Mouse (Mus musculus): Measurements from ENCODE around the gene Kif26b. TPM values are rescaled to one million over a fixed set of nuclear protein-coding genes. Genes with fewer than 3 reads are reported as not detected.

The Kif26b gene
- polyA plus RNA-seq, 1 experiment from 2014 or later = 13.5 TPM

DNA sequence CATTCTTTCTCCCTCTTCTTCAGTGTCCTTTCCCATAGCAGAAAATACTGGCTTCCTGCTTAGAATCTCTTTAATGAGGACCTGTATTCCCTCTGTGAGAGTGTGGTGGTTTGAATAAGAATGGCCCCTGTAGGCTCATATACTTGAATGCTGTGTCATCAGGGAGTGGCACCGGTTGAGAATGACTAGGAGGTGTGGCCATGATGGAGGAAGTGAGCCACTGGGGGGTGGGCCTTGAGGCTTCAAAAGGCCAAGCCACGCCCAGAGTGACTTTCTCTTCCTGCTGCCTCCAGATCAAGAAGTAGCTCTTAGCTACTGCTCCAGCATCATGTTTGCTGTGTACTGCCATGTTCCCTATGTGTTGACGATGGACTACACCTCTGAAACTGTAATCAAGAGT lies 15.7 kb downstream of the Kif26b start:
- no peak for DNase-seq (ENCODE audit: low spot score)
- 88% methylated on average over 3 of the region's 3 CpGs for WGBS
- H3K4me1 ChIP-seq = peaks cover 19% of the 10 kb centered on the region

DNA sequence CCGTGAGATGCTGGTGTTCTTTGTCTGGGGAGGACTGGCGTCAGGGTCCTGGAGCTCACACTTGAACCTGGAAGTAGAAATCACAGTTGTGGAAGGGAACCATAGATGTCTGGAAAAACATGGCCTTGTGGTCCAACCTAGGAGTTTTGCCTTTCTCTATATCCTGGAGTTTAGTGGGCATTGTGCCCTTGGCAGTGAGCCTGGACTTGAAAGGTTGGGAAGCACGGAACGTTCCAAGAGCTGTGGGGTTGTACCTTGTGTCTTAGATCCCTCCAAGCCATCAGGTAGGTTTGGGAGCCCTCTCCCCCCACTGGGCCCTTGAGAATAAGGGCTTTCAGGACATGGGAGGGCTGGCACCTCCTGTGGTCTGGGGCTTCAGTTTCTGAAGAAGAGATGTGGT lies 20.7 kb downstream of the Kif26b start:
- Histone ChIP-seq H3K36me3 (peaks cover 36% of the 10 kb centered on the region), H3K27me3 (ENCODE audit: insufficient read depth, poor library complexity, severe bottlenecking) (no peaks in the 10 kb centered on the region), H3K27ac (no peak overlapping the region), H3K9me3 (no peaks in the 10 kb centered on the region), H3K4me3 (no peak overlapping the region), H3K4me1 (peaks cover 49% of the 10 kb centered on the region)
- no peak for DNase-seq (ENCODE audit: low spot score)
- 92% methylated on average over 4 of the region's 4 CpGs for WGBS

More for the DNA sequence above, 15.7 kb downstream of the Kif26b start:
- no peaks in the 10 kb centered on the region for H3K9me3 ChIP-seq
- H3K27me3 ChIP-seq (ENCODE audit: insufficient read depth, poor library complexity, severe bottlenecking) = no peaks in the 10 kb centered on the region
- no peak overlapping the region for H3K4me3 ChIP-seq
- H3K27ac ChIP-seq = no peak overlapping the region
- peaks cover 49% of the 10 kb centered on the region for H3K36me3 ChIP-seq

DNA sequence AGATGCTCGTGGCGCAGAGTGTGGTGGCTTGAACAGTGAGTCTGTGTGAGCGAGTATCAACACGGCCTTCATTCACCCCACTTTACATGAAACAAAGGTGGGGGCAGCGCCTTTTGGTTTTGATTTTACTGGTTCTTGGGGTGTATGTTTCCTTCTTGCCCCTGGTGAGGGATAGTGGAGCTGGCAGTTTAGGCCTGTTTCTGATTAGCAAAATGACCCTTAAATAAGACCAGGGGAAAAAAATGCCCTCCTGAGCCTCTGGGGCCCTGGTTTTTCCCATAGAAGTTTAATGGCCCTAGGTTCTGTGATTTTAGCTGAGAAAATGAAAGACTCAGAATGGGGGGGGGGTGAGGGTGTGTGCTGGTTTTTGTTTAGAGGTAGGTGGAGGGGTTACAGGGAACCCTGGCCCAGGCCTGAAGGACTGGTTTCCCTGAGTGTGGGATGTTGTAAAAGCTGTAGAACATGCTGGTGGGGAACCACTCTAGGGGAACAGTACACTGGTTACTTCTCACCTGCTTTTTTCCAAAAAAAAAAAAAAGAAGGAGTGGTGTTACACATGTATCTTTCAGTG lies 21.6 kb downstream of the Kif26b start:
- H3K4me1 ChIP-seq = peaks cover 50% of the 10 kb centered on the region
- no peak for DNase-seq (ENCODE audit: low spot score)
- H3K4me3 ChIP-seq = no peak overlapping the region
- no peak overlapping the region for H3K27ac ChIP-seq
- no peaks in the 10 kb centered on the region for H3K9me3 ChIP-seq
- 87% methylated on average over 5 of the region's 5 CpGs for WGBS
- peaks cover 29% of the 10 kb centered on the region for H3K36me3 ChIP-seq
- no peaks in the 10 kb centered on the region for H3K27me3 ChIP-seq (ENCODE audit: insufficient read depth, poor library complexity, severe bottlenecking)

DNA sequence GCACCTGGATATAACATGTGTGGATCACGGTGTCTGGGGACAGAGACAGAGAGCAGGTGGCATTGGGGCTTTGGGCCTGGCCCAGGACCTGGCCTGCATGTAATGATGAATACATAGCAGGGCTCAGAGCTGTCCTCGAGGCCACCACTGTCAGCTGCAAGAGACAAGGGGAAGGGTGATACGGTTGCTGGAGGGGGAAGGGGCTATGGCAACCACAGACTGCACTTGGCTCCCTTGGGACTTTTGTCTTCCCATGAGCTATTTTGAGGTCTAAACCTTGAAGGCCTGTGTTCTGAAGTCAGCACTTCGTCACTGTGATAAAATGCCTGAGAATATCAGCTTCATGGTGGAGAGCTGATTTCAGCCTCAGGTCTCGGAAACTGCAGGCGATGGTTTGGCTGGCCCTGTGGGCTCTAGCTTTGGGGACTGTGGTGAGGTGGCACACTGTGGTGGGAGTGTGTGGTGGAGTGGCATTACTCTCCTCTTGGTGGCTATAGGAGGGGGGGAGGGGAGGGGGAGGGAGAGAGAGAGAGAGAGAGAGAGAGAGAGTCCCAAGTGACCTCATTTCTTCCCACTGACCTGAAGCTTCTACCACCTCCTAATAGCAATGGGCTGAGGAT lies 23.5 kb downstream of the Kif26b start:
- H3K36me3 ChIP-seq = peaks cover 14% of the 10 kb centered on the region
- peaks cover 50% of the 10 kb centered on the region for H3K4me1 ChIP-seq
- no peak for DNase-seq (ENCODE audit: low spot score)
- 0 out of 2 replicates have a peak overlapping the region, but pooled peaks have one; percentile 19 for H3K4me3 ChIP-seq
- peak overlapping the region; percentile 72 for H3K27ac ChIP-seq
- 39% methylated on average over 6 of the region's 6 CpGs for WGBS
- H3K9me3 ChIP-seq = no peaks in the 10 kb centered on the region
- no peaks in the 10 kb centered on the region for H3K27me3 ChIP-seq (ENCODE audit: insufficient read depth, poor library complexity, severe bottlenecking)

DNA sequence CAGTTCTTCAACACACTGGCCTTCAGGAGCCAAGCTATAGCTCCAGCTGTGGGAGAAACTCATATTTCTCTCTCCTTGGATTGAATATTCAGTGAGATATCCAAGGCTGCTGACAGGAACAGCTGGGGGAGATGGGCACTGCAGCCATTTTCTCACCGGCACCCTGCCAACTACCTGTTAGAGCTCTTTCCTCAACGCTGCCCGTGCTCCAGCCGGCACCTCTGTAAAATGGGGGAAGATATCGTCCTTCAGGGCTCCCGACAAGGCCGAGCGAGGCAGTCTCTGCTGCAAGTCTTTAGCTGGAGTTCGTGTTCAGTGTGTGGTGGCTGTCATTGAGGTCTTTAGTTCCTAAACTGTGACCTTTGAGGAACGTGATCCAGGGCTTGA lies 24.0 kb downstream of the Kif26b start:
- H3K27me3 ChIP-seq (ENCODE audit: insufficient read depth, poor library complexity, severe bottlenecking) = no peaks in the 10 kb centered on the region
- peaks cover 50% of the 10 kb centered on the region for H3K4me1 ChIP-seq
- H3K27ac ChIP-seq = peak overlapping the region; percentile 72
- WGBS = 47% methylated on average over 10 of the region's 10 CpGs
- H3K9me3 ChIP-seq = no peaks in the 10 kb centered on the region
- peaks cover 11% of the 10 kb centered on the region; the same call in 1 of the 2 replicates for H3K36me3 ChIP-seq
- DNase-seq (ENCODE audit: low spot score) = no peak
- peak overlapping the region; percentile 19; the same call in 1 of the 2 replicates for H3K4me3 ChIP-seq

DNA sequence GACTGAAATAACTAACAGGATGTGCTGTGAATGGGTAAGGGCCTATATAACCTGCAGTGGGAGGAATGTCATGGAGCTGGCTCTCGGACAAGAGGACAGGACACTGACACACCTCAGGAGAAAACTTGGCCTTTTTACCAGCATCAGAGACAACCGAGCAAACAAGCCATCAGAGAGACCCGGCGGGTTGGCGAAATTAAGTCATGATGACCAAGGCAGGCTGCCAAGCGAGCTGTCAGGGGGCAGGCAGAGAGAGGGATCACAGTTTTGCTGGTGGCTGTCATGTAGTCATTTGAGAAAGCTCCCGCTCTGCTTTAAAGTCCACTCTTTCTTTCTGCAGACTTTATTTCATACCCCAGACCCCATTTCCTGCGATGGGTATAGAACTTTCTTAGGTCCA lies 27.3 kb downstream of the Kif26b start:
- peaks cover 34% of the 10 kb centered on the region for H3K36me3 ChIP-seq
- H3K9me3 ChIP-seq = no peaks in the 10 kb centered on the region
- 93% methylated on average over 8 of the region's 8 CpGs for WGBS
- DNase-seq (ENCODE audit: low spot score) = no peak
- H3K27me3 ChIP-seq (ENCODE audit: insufficient read depth, poor library complexity, severe bottlenecking) = no peaks in the 10 kb centered on the region
- H3K4me1 ChIP-seq = peaks cover 34% of the 10 kb centered on the region
- H3K4me3 ChIP-seq = no peak overlapping the region
- H3K27ac ChIP-seq = no peak overlapping the region

DNA sequence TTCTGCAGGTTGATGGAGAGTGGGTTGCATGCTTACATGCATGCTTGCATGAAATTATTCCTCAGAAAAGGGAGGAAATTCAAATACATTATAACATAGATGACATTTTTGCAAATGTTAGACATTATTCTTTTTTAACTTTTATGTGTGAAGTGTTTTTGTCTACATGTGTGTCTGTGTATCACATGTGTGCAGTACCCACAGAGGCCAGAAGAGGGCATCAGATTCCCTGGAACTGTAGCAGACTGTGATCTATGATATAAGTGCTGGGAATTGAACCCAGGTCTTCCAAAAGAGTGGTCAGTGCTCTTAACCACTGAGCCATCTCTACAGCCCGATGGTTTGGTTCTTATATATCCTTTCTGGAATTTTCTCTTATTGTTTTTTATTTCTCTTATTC lies 31.1 kb downstream of the Kif26b start:
- Histone ChIP-seq H3K27me3 (ENCODE audit: insufficient read depth, poor library complexity, severe bottlenecking) (no peaks in the 10 kb centered on the region), H3K36me3 (peaks cover 34% of the 10 kb centered on the region), H3K4me3 (no peak overlapping the region), H3K4me1 (peaks cover 24% of the 10 kb centered on the region), H3K9me3 (no peaks in the 10 kb centered on the region), H3K27ac (no peak overlapping the region)
- DNase-seq (ENCODE audit: low spot score) = no peak
- 97% methylated on average over 1 of the region's 1 CpGs for WGBS

DNA sequence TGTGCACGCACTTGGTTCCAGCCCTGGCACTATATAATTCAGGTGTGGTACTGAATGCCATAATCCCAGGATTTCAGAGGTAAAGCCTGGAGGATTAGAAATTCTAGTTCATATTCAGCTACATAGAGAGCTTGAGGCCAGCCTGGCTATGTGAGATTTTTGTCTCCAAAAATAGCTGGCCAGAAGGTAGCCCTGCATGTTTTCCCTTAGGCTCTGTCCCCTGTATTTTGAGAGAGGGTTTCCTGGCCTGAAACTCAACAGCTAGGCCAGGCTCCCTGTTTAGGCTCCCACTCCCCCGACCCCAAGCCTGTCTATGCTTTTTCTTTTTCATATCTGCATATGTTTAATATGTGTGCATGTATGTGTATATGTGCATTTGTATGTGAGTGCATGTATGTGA lies 34.9 kb downstream of the Kif26b start:
- H3K36me3 ChIP-seq = peaks cover 21% of the 10 kb centered on the region
- DNase-seq (ENCODE audit: low spot score) = no peak
- H3K9me3 ChIP-seq = no peaks in the 10 kb centered on the region
- H3K4me1 ChIP-seq = peaks cover 42% of the 10 kb centered on the region
- no peak overlapping the region for H3K27ac ChIP-seq
- no peaks in the 10 kb centered on the region for H3K27me3 ChIP-seq (ENCODE audit: insufficient read depth, poor library complexity, severe bottlenecking)
- no peak overlapping the region for H3K4me3 ChIP-seq
- WGBS = 76% methylated on average over 2 of the region's 2 CpGs

DNA sequence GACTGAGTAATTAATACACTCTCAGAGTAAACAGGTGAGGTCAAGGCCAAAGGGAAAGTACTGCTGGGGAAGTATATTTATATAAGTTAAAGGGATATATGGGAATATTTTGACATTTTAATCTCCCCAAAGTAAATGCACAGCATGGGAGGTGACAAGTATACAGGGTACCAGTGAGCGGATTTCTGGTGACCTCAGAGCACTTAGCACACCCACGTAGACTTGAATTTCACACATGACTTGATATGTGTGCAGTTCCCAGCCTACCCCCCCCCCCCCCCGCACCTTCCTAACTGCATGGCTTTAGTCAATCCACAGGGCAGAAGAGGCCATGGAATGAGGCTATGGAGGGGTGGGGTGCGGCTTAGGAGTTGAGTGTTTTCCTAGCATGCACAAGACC lies 35.9 kb downstream of the Kif26b start:
- no peak for DNase-seq (ENCODE audit: low spot score)
- no peak overlapping the region for H3K27ac ChIP-seq
- H3K9me3 ChIP-seq = no peaks in the 10 kb centered on the region
- H3K27me3 ChIP-seq (ENCODE audit: insufficient read depth, poor library complexity, severe bottlenecking) = no peaks in the 10 kb centered on the region
- 73% methylated on average over 4 of the region's 4 CpGs for WGBS
- peaks cover 11% of the 10 kb centered on the region for H3K36me3 ChIP-seq
- no peak overlapping the region for H3K4me3 ChIP-seq
- peaks cover 46% of the 10 kb centered on the region for H3K4me1 ChIP-seq

DNA sequence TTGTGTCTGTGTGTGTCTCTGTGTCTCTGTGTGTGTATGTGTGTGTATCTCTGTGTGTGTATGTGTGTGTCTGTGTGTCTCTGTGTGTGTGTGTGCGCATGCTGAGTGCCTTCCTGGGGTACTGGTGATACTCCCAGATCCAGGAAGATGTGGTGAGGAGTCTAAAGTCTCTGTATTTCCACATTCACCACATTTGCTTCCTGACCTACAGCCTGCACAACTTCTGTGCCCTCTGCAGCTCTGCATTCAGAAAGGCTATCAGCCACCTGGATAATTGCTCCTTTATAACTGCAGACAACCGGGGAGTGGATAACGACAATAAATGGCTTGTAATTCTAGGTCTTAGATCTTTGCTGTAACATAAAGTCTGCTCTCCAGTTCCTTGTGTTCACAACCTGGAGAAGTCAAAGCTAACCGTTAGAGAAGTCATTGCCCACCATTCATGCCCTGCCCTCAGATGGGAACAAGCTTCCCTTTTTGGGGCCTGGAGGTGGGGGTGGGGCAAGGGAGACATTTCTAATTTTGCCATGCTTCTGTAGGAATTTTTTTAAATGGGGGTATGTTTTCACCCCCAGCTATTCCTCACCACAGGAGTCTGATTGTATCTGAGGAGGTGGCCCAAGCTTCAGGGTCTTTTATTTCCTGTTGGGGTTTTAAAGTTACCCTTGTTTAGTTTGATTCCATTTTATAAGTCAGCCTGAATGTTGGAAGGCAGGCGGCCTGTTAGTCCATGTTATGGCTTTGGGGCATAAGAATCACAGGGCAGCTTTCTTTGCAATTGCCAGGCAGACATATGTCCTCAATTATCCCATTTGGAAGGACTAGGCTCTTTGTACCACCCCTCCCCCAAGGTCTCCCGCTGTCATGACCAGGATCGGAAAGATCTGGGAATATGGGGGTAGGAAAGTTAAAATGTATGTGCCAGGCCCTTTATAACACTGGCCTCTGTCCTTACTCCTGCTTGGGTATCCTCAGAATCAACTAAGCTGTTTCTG lies 39.9 kb downstream of the Kif26b start:
- Histone ChIP-seq H3K9me3 (no peaks in the 10 kb centered on the region), H3K27me3 (ENCODE audit: insufficient read depth, poor library complexity, severe bottlenecking) (no peaks in the 10 kb centered on the region), H3K36me3 (peaks cover 4% of the 10 kb centered on the region), H3K4me3 (no peak overlapping the region), H3K27ac (no peak overlapping the region), H3K4me1 (peaks cover 51% of the 10 kb centered on the region)
- DNase-seq (ENCODE audit: low spot score) = no peak
- WGBS = 68% methylated on average over 7 of the region's 7 CpGs

DNA sequence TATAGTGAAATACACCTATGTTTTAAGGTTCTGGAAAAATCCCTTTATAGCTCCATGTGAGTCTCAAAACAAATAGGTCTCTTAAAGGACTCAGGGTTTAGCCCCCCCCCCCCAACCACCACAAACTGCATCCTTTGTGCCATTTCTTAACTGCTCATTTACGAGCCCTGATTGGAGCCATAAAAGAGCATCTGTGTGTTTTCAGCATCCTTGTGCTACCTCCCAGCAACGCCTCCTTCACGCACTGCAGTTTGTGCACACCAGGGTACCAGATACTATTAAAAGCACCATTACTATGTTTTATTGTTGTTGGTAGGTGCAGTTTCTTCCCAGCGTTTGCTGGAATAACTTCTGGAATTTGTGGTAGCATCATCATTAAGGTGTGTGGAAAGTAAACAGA lies 42.1 kb downstream of the Kif26b start:
- DNase-seq (ENCODE audit: low spot score) = no peak
- Histone ChIP-seq H3K4me1 (peaks cover 43% of the 10 kb centered on the region), H3K36me3 (peaks cover 18% of the 10 kb centered on the region), H3K27me3 (ENCODE audit: insufficient read depth, poor library complexity, severe bottlenecking) (no peaks in the 10 kb centered on the region), H3K27ac (no peak overlapping the region), H3K9me3 (no peaks in the 10 kb centered on the region), H3K4me3 (no peak overlapping the region)
- WGBS = 78% methylated on average over 4 of the region's 4 CpGs

DNA sequence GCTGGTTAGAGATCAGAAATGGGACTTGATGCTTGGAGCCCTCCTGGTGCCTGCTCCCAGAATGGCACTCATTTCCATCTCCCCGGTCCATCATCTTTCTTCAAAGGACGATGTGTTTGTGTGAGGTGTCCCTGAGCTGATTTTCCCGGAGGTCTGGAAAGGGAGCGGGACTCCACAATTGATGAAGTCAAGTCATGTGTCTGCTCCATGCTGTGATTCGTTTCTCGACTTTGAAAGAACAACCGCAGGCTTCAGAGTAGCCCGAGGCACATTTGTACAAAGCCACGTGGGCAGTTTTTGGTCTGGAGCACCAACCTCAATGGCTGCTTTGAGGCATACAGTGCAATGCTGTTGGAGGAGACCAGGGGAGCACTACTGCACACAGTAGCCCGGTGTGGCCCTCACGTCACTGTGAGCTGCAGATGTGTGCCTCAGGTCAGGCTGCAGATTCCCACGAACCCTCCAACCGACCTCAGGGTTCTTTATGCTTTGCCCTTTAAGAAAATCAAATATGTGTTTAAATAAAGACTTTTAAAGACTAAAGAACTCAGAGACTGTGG lies 43.0 kb downstream of the Kif26b start:
- H3K4me1 ChIP-seq = peaks cover 41% of the 10 kb centered on the region

More for the DNA sequence above, 43.0 kb downstream of the Kif26b start:
- DNase-seq (ENCODE audit: low spot score) = no peak
- H3K27ac ChIP-seq = no peak overlapping the region
- no peaks in the 10 kb centered on the region for H3K27me3 ChIP-seq (ENCODE audit: insufficient read depth, poor library complexity, severe bottlenecking)
- no peaks in the 10 kb centered on the region for H3K9me3 ChIP-seq
- H3K36me3 ChIP-seq = peaks cover 19% of the 10 kb centered on the region
- no peak overlapping the region for H3K4me3 ChIP-seq
- WGBS = 68% methylated on average over 13 of the region's 13 CpGs

Data from heart, embryonic 10.5 days (tissue).